Mouse (Mus musculus) liver, postnatal 0 days (tissue): ENCODE measurements around the gene Zbed6. TPM values are rescaled to one million over a fixed set of nuclear protein-coding genes. Genes with fewer than 3 reads are reported as not detected.
A peak's percentile ranks its signal among the peaks of the same experiment; 100 is the strongest.

Experiments used
- ATAC-seq: fragments of 200-750 bp; cut with Nextera tagmentation; 2 replicates; pipeline ENCODE4 v1.8.0; 2017; ENCODE audit warnings: mild to moderate bottlenecking, moderate library complexity
- DNase-seq: peaks from one replicate; pipeline ENCODE4 v3.0.0-alpha.2; 2016
- H3K27ac ChIP-seq: fragments of 300-500 bp; sonication (generic); 2 replicates; pipeline ENCODE4 v1.5.1; 2014; ENCODE audit warnings: antibody characterized with exemption, moderate library complexity, mild to moderate bottlenecking, low read depth
- H3K27me3 ChIP-seq: fragments of 300-500 bp; sonication (generic); 2 replicates; pipeline ENCODE4 v1.6.1; 2014; ENCODE audit warnings: low read length, control low read depth, mixed read lengths; ENCODE audit not compliant: insufficient read depth
- H3K36me3 ChIP-seq: fragments of 300-500 bp; sonication (generic); replicated peaks from 2 replicates; pipeline ENCODE4 v1.6.1; 2014; ENCODE audit warnings: mild to moderate bottlenecking, control low read depth, low read length, moderate library complexity, mixed read lengths; ENCODE audit not compliant: insufficient read depth
- H3K4me1 ChIP-seq: fragments of 300-500 bp; sonication (generic); 2 replicates; pipeline ENCODE4 v1.6.1; 2014; ENCODE audit warnings: antibody characterized with exemption, mild to moderate bottlenecking, control low read depth; ENCODE audit not compliant: insufficient read depth
- H3K4me2 ChIP-seq: fragments of 300-500 bp; sonication (generic); 2 replicates; pipeline ENCODE4 v1.6.1; 2014; ENCODE audit warnings: low read depth, mild to moderate bottlenecking, low read length, moderate library complexity, mixed read lengths
- H3K4me3 ChIP-seq: fragments of 300-500 bp; sonication (generic); 2 replicates; pipeline ENCODE4 v1.5.1; 2014; ENCODE audit warnings: low read depth, low read length
- H3K9ac ChIP-seq: fragments of 300-500 bp; sonication (generic); replicated peaks from 2 replicates; pipeline ENCODE4 v1.6.1; 2014; ENCODE audit warnings: mild to moderate bottlenecking, moderate library complexity
- H3K9me3 ChIP-seq: fragments of 300-500 bp; sonication (generic); 2 replicates; pipeline ENCODE4 v1.6.1; 2016; ENCODE audit warnings: mild to moderate bottlenecking, control low read depth, low read length, mixed read lengths
- CTCF ChIP-seq: sonication (generic); IDR thresholded peaks from 2 replicates; pipeline ENCODE4 v1.5.1; 2016; ENCODE audit warnings: antibody characterized with exemption, low read depth
- EP300 ChIP-seq: IDR thresholded peaks from 2 replicates; pipeline ENCODE4 v1.6.1; 2016; ENCODE audit warnings: antibody characterized with exemption, low read depth, mild to moderate bottlenecking
- WGBS: fragments of 180-500 bp; shearing (Covaris S2); extraction: QIAGEN DNeasy Blood & Tissue Kit; methylation state at CpG from one replicate; pipeline ENCODE4 v1.1.7; 2014; ENCODE audit not compliant: insufficient replicate concordance; 5-methylcytosine and 5-hydroxymethylcytosine counted together
- polyA plus RNA-seq: library from polyadenylated mRNA; unstranded; fragments of >200 nt; fragmentation: Nextera tagmentation; extraction: Ambion mirVana; gene quantifications from 2 replicates; pipeline ENCODE4 v1.2.1, GENCODE M21; 2015

Zbed6 gene
- polyA plus RNA-seq, 1 experiment from 2014 or later = 0.09 TPM

DNA sequence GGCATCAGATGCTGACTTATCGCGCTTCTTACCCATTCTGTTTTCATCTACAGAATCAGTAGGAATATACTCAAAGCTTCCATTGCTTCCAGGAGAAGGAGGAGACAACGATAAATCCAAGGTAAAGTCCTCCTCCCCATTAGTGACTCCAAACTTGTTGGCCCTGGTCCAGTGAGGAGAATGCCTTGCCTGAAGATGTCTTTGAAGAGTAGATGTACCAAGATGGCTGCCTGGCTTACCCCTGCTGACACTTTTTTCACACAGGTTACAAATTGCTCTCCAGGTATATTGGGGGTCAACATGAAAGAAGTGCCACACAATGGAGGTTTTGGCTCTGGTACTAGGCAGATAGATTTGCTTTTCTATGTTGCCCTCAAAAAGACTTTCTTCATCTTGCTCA is 1.8 kb downstream of the Zbed6 start:
- Histone ChIP-seq H3K4me1 (peaks cover 32% of the 10 kb centered on the region), H3K27ac (no peak overlapping the region), H3K4me2 (peak overlapping the region; percentile 93), H3K9ac (no peak overlapping the region), H3K36me3 (peaks cover 36% of the 10 kb centered on the region), H3K9me3 (no peaks in the 10 kb centered on the region), H3K4me3 (no peak overlapping the region), H3K27me3 (no peaks in the 10 kb centered on the region)
- no peak for DNase-seq
- no peak for TF ChIP-seq CTCF
- TF ChIP-seq EP300 = no peak
- WGBS = 87% methylated on average over 3 of the region's 3 CpGs
- ATAC-seq = no peak

DNA sequence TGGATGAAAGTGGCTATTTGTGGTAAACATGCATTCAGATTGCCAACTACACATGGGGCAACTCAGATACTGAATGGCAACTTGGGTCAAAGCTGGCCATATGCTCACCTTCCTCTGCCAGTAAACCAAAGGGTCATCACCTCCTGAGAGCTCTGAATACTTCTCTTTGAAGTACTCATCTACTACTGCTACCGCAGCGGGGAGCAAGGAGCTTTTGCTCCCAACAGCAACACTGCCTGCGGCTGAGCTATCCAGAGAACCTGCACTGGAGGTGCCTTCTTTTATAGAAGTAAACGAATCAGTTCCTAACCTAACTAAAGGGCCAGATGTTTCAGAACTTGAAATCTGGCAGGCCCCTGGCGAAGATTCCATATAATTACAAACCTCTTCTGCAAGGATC is 3.9 kb downstream of the Zbed6 start:
- H3K27ac ChIP-seq = no peak overlapping the region
- peaks cover 39% of the 10 kb centered on the region for H3K36me3 ChIP-seq
- 80% methylated on average over 5 of the region's 5 CpGs for WGBS
- H3K4me2 ChIP-seq = 0 out of 2 replicates have a peak overlapping the region, but pooled peaks have one; percentile 9
- no peak for DNase-seq
- no peaks in the 10 kb centered on the region for H3K9me3 ChIP-seq
- H3K4me3 ChIP-seq = no peak overlapping the region
- ATAC-seq = no peak
- H3K27me3 ChIP-seq = no peaks in the 10 kb centered on the region
- H3K4me1 ChIP-seq = peaks cover 32% of the 10 kb centered on the region
- no peak for TF ChIP-seq CTCF
- no peak for TF ChIP-seq EP300
- H3K9ac ChIP-seq = no peak overlapping the region

DNA sequence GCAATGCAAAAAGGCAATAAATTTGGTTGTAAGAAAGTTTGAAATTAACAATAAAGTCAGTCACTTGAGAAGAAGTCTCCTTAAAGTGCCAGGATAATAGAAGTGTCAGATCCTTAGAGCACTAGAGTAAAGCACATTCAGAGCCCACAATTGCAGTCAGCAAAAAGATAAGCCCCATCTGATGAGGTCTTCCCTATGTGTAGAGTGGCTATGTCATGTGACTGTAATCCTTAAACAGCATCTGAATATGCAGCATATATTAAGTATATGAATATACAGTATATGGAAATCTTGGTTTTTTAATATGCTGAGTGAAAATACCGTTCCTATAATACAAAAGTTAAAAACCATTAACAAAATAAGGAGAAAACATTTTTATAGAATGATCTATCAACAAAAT is 7.7 kb downstream of the Zbed6 start:
- H3K4me2 ChIP-seq = no peak overlapping the region
- WGBS = 90% methylated on average over 1 of the region's 1 CpGs
- H3K9me3 ChIP-seq = no peaks in the 10 kb centered on the region
- DNase-seq = no peak
- peaks cover 28% of the 10 kb centered on the region for H3K36me3 ChIP-seq
- H3K27me3 ChIP-seq = no peaks in the 10 kb centered on the region
- H3K27ac ChIP-seq = no peak overlapping the region
- no peak overlapping the region for H3K4me3 ChIP-seq
- peaks cover 15% of the 10 kb centered on the region for H3K4me1 ChIP-seq
- ATAC-seq = no peak
- H3K9ac ChIP-seq = no peak overlapping the region
- TF ChIP-seq CTCF = no peak
- TF ChIP-seq EP300 = no peak

DNA sequence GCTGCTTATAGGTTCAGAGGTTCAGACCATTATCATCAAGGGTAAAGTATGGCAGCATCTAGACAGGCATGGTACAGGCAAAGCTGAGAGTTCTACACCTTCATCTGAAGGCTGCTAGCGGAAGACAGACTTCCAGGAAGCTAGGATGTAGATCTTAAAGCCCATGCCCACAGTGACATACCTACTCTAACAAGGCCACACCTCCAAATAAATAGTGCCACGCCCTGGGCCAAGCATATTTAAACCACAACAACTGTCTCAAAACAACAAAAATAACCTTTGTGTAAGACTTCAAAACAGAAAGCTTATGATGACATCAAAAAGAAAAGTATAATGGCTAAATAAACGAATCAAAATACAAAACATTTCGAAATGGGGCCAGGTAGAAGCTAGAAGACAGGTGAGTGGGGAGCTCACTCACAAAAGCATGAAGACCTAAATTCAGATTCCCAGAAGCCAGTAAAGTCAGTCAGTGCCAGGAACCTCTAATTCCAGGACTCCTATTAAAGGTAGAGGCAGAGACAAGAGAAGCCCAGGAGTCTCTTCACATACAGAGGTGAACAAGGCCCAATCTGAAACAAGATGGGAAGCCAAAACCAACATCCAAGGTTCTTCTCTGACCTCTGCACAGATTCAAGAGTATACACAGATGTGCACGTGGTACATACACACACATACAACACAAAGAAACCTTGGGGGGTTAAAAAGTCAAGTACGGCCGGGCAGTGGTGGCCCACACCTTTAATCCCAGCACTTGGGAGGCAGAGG is 10.2 kb downstream of the Zbed6 start:
- Histone ChIP-seq H3K4me2 (no peak overlapping the region), H3K4me1 (peaks cover 2% of the 10 kb centered on the region; the same call in 1 of the 2 replicates), H3K27ac (no peak overlapping the region), H3K27me3 (no peaks in the 10 kb centered on the region), H3K9me3 (no peaks in the 10 kb centered on the region), H3K4me3 (no peak overlapping the region), H3K9ac (no peak overlapping the region), H3K36me3 (peaks cover 38% of the 10 kb centered on the region)
- ATAC-seq (no peak), DNase-seq (no peak)
- 82% methylated on average over 7 of the region's 7 CpGs for WGBS
- no peak for TF ChIP-seq CTCF
- no peak for TF ChIP-seq EP300

DNA sequence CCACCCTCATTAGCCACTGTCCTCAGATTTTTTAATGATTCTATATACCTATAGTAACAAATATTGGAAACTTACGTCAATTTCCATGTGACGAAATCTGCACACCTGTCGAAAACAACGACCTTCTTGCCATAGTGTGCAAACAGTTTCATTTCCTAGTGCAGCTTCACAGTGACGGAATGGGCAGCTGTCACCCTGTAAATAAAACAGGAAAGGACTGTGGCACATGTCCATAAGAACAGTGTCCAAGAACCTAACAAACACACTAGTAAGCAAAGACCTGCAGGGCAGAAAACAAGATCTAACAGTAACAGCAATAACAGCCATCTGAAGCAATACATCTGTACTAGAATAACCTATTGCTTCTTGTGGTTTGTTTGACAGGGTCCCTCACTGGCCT is 15.0 kb downstream of the Zbed6 start:
- no peak overlapping the region for H3K9ac ChIP-seq
- H3K4me3 ChIP-seq = no peak overlapping the region
- no peaks in the 10 kb centered on the region; the same call in 1 of the 2 replicates for H3K4me1 ChIP-seq
- H3K27me3 ChIP-seq = no peaks in the 10 kb centered on the region
- H3K9me3 ChIP-seq = no peaks in the 10 kb centered on the region
- H3K27ac ChIP-seq = no peak overlapping the region
- ATAC-seq (peak; percentile 61), DNase-seq (no peak)
- no peak overlapping the region for H3K4me2 ChIP-seq
- 65% methylated on average over 5 of the region's 5 CpGs for WGBS
- H3K36me3 ChIP-seq = peaks cover 71% of the 10 kb centered on the region
- TF ChIP-seq EP300 = no peak
- TF ChIP-seq CTCF = no peak

DNA sequence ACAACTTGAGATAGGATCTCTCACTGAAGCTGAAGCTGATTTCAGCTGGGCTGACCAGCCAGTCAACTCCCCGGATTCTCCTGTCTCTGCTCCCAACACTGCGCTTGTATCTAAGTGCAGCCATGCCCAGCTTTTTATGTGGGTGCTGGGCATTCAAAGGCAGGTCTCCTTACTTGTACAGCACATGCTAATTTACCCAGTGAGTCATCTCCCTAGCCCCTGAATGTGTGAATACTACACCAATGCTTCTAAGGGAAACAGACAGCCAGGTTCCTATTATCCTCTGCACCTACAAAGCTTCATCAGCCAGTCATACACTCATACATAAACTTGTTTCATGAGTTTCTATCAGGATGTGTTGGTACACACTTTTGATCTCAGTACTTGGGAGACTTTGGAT is 19.5 kb downstream of the Zbed6 start:
- H3K27ac ChIP-seq = no peak overlapping the region
- ATAC-seq (no peak), DNase-seq (no peak)
- no peaks in the 10 kb centered on the region for H3K9me3 ChIP-seq
- WGBS = 81% methylated on average over 2 of the region's 2 CpGs
- H3K4me2 ChIP-seq = no peak overlapping the region
- no peaks in the 10 kb centered on the region for H3K27me3 ChIP-seq
- no peak overlapping the region for H3K9ac ChIP-seq
- peaks cover 95% of the 10 kb centered on the region for H3K36me3 ChIP-seq
- H3K4me1 ChIP-seq = no peaks in the 10 kb centered on the region
- H3K4me3 ChIP-seq = no peak overlapping the region
- TF ChIP-seq CTCF (no peak), EP300 (no peak)
